Mouse (Mus musculus) monocyte, adult 5-6 weeks (primary cell): Measurements from ENCODE around the gene Cfap157. TPM values are rescaled to one million over a fixed set of nuclear protein-coding genes. Genes with fewer than 3 reads are reported as not detected.

ENCODE experiments used
- ATAC-seq: fragments of 153-309, 156-312 bp; replicated peaks from 2 replicates; pipeline ENCODE4 v1.8.0; 2017; ENCODE audit warnings: mild to moderate bottlenecking; ENCODE audit not compliant: low TSS enrichment, insufficient number of reproducible peaks, severe bottlenecking, poor library complexity, low FRiP score
- total RNA-seq: library from RNA; stranded (forward); fragments of 200-1000, 200-491, 200-594 nt; gene quantifications from 3 replicates; pipeline ENCODE4 v1.2.3, GENCODE M21; 2017

The Cfap157 gene
- total RNA-seq, 1 experiment from 2014 or later, result not detected

DNA sequence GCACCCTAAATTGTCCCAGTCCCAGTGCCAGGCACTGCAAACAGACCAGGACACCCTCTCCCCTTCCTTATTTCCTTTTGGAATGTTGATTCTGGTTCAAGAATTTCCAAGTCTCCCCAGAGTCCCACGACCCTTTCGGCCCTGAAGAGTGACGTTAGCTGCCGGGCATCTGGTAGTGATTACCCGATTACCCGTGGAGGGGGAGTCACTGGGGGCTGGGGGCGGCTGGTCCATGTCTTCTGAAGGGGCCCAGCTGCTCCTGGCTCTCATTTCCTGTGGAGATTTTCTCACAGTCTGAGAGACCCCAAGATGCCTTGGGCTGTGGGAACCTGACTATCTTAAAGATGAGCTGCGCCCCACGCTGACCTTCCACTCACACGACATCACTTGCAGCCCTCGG lies 53.4 kb downstream of the Cfap157 start:
- ATAC-seq, result no peak

GRCm38 (mm10) chr2:32729547-32729946 lies 54.7 kb downstream of the Cfap157 start:
- no peak for ATAC-seq

- ATAC-seq, result no peak
These were observed 55.8 kb downstream of the Cfap157 start for GRCm38 (mm10) chr2:32728463-32728862.

GRCm38 (mm10) chr2:32727435-32727834 lies 56.8 kb downstream of the Cfap157 start:
- ATAC-seq, result peak; percentile 97

Other genes starting within 250 kb of the Cfap157 start
- gene Fam102a, start 249.1 kb downstream of the Cfap157 start, total RNA-seq, result 16.5 to 33.7 TPM (median 17.8 TPM) in 3 replicates
- 17.1 to 48.6 TPM (median 38.2 TPM) in 3 replicates for gene Dpm2, start 213.6 kb downstream of the Cfap157 start, total RNA-seq
- 2.5 TPM in 1 of 3 replicates, not detected in the others for gene Pip5kl1, start 209.6 kb downstream of the Cfap157 start, total RNA-seq
- gene 9430097D07Rik, start 208.7 kb downstream of the Cfap157 start, total RNA-seq, result not detected in 3 replicates
- 18.7 to 29.4 TPM (median 21.7 TPM) in 3 replicates for gene St6galnac4, start 197.3 kb downstream of the Cfap157 start, total RNA-seq
- gene St6galnac6, start 184.7 kb downstream of the Cfap157 start, total RNA-seq, result 4.8 to 11.1 TPM (median 10.5 TPM) in 3 replicates
- gene Ak1, start 162.7 kb downstream of the Cfap157 start, total RNA-seq, result 0.43 TPM in 1 of 3 replicates, not detected in the others
- 0.19 to 1.1 TPM (median 0.48 TPM) in 3 replicates for gene Eng, start 137.8 kb downstream of the Cfap157 start, total RNA-seq
- 6.4 to 12.8 TPM (median 8.0 TPM) in 3 replicates for gene Fpgs, start 80.3 kb downstream of the Cfap157 start, total RNA-seq
- gene Cdk9, start 71.4 kb downstream of the Cfap157 start, total RNA-seq, result 83.0 to 107 TPM (median 86.5 TPM) in 3 replicates
- gene Sh2d3c, start 63.4 kb downstream of the Cfap157 start, total RNA-seq, result 37.3 to 83.5 TPM (median 42.5 TPM) in 3 replicates
- gene 6330409D20Rik, start 43.4 kb downstream of the Cfap157 start, total RNA-seq, result not detected in 3 replicates
- gene Tor2a, start 27.2 kb downstream of the Cfap157 start, total RNA-seq, result 17.5 to 24.6 TPM (median 19.5 TPM) in 3 replicates
- gene Ttc16, start 8.8 kb downstream of the Cfap157 start, total RNA-seq, result not detected in 3 replicates
- 1.1 to 1.8 TPM (median 1.6 TPM) in 3 replicates for gene Ptrh1, start 8.6 kb downstream of the Cfap157 start, total RNA-seq
- gene Stxbp1, start 62.8 kb upstream of the Cfap157 start, total RNA-seq, result 0.43 to 1.2 TPM (median 1.1 TPM) in 3 replicates
- gene Fam129b, start 91.7 kb upstream of the Cfap157 start, total RNA-seq, result 12.9 to 14.8 TPM (median 14.4 TPM) in 3 replicates
- gene Rpl12, start 177.1 kb upstream of the Cfap157 start, total RNA-seq, result 941 to 1,144 TPM (median 1,080 TPM) in 3 replicates
- 5.4 to 13.6 TPM (median 6.6 TPM) in 3 replicates for gene Lrsam1, start 177.2 kb upstream of the Cfap157 start, total RNA-seq
- gene Slc2a8, start 197.7 kb upstream of the Cfap157 start, total RNA-seq, result 1.1 to 4.2 TPM (median 1.4 TPM) in 3 replicates